Mouse (Mus musculus): ENCODE measurements around the gene Tmem230. TPM values are rescaled to one million over a fixed set of nuclear protein-coding genes. Genes with fewer than 3 reads are reported as not detected.

Gene Tmem230
- polyA plus RNA-seq, 1 experiment from 2014 or later = 44.2 TPM

GRCm38 (mm10) chr2:132232413-132232945 lies 15.1 kb downstream of the Tmem230 start:
- no peaks in the 10 kb centered on the region for H3K4me1 ChIP-seq (ENCODE audit: control insufficient read depth, insufficient read depth, low read length)
- 87% methylated on average over 3 of the region's 3 CpGs for WGBS (ENCODE audit: insufficient replicate concordance)
- no peak overlapping the region for H3K9ac ChIP-seq (ENCODE audit: low read depth, low read length)
- H3K27me3 ChIP-seq (ENCODE audit: control insufficient read depth, insufficient read depth, low read length) = no peaks in the 10 kb centered on the region
- no peaks in the 10 kb centered on the region for H3K9me3 ChIP-seq (replicated peaks; ENCODE audit: control insufficient read depth, low read length)
- no peaks in the 10 kb centered on the region for H3K36me3 ChIP-seq (ENCODE audit: control insufficient read depth, insufficient read depth, low read length)
- no peak overlapping the region for H3K4me2 ChIP-seq
- H3K4me3 ChIP-seq (ENCODE audit: low read depth, low read length) = no peak overlapping the region
- no peak for ATAC-seq (replicated peaks; ENCODE audit: insufficient number of reproducible peaks, low FRiP score, low TSS enrichment)
- H3K27ac ChIP-seq (ENCODE audit: low read depth, low read length) = no peak overlapping the region

GRCm38 (mm10) chr2:132224359-132224758 lies 23.2 kb downstream of the Tmem230 start:
- no peak overlapping the region for H3K9ac ChIP-seq (ENCODE audit: low read depth, low read length)
- peaks cover 3% of the 10 kb centered on the region; the same call in 1 of the 2 replicates for H3K4me1 ChIP-seq (ENCODE audit: control insufficient read depth, insufficient read depth, low read length)
- 85% methylated on average over 4 of the region's 4 CpGs for WGBS (ENCODE audit: insufficient replicate concordance)
- no peaks in the 10 kb centered on the region for H3K36me3 ChIP-seq (ENCODE audit: control insufficient read depth, insufficient read depth, low read length)
- no peaks in the 10 kb centered on the region for H3K9me3 ChIP-seq (replicated peaks; ENCODE audit: control insufficient read depth, low read length)
- H3K27me3 ChIP-seq (ENCODE audit: control insufficient read depth, insufficient read depth, low read length) = no peaks in the 10 kb centered on the region
- no peak overlapping the region for H3K4me3 ChIP-seq (ENCODE audit: low read depth, low read length)
- no peak overlapping the region for H3K4me2 ChIP-seq
- no peak overlapping the region for H3K27ac ChIP-seq (ENCODE audit: low read depth, low read length)
- ATAC-seq (replicated peaks; ENCODE audit: insufficient number of reproducible peaks, low FRiP score, low TSS enrichment) = no peak

DNA sequence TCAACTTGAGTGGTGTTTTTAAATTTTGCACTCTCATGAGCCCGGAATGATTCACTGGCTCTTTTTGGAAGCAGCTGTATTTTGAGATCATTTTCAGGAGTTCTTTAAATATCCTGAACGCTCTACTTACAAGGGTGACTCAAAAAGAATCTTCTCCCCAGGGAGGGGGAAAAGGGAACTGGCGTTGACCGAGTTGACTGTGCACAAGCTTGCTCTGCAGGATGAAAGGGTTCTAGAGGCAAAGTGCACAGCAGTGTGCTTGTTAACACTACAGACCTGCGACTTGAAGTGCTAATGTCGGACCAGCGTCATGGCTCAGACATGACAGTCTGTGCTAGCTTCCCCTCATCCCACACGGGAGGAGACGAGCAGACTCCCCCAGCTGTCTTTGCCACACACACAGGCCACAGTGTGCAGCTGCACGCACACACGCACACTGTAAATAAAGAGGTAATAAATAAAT lies 26.0 kb downstream of the Tmem230 start:
- Histone ChIP-seq H3K36me3 (ENCODE audit: control insufficient read depth, insufficient read depth, low read length) (no peaks in the 10 kb centered on the region), H3K4me3 (ENCODE audit: low read depth, low read length) (no peak overlapping the region), H3K27me3 (ENCODE audit: control insufficient read depth, insufficient read depth, low read length) (no peaks in the 10 kb centered on the region), H3K27ac (ENCODE audit: low read depth, low read length) (0 out of 2 replicates have a peak overlapping the region, but pooled peaks have one; percentile 22), H3K4me1 (ENCODE audit: control insufficient read depth, insufficient read depth, low read length) (peaks cover 3% of the 10 kb centered on the region; the same call in 1 of the 2 replicates), H3K9me3 (replicated peaks; ENCODE audit: control insufficient read depth, low read length) (no peaks in the 10 kb centered on the region), H3K4me2 (peak overlapping the region; percentile 11; the same call in 1 of the 2 replicates), H3K9ac (ENCODE audit: low read depth, low read length) (no peak overlapping the region)
- WGBS (ENCODE audit: insufficient replicate concordance) = 39% methylated on average over 11 of the region's 11 CpGs
- ATAC-seq (replicated peaks; ENCODE audit: insufficient number of reproducible peaks, low FRiP score, low TSS enrichment) = no peak

GRCm38 (mm10) chr2:132211995-132212656 lies 35.5 kb downstream of the Tmem230 start:
- no peaks in the 10 kb centered on the region for H3K4me1 ChIP-seq (ENCODE audit: control insufficient read depth, insufficient read depth, low read length)
- H3K27ac ChIP-seq (ENCODE audit: low read depth, low read length) = no peak overlapping the region
- no peak overlapping the region for H3K9ac ChIP-seq (ENCODE audit: low read depth, low read length)
- H3K27me3 ChIP-seq (ENCODE audit: control insufficient read depth, insufficient read depth, low read length) = no peaks in the 10 kb centered on the region
- H3K36me3 ChIP-seq (ENCODE audit: control insufficient read depth, insufficient read depth, low read length) = no peaks in the 10 kb centered on the region
- no peak overlapping the region for H3K4me2 ChIP-seq
- H3K9me3 ChIP-seq (replicated peaks; ENCODE audit: control insufficient read depth, low read length) = no peaks in the 10 kb centered on the region
- no peak for ATAC-seq (replicated peaks; ENCODE audit: insufficient number of reproducible peaks, low FRiP score, low TSS enrichment)
- no peak overlapping the region for H3K4me3 ChIP-seq (ENCODE audit: low read depth, low read length)
- 80% methylated on average over 5 of the region's 5 CpGs for WGBS (ENCODE audit: insufficient replicate concordance)

DNA sequence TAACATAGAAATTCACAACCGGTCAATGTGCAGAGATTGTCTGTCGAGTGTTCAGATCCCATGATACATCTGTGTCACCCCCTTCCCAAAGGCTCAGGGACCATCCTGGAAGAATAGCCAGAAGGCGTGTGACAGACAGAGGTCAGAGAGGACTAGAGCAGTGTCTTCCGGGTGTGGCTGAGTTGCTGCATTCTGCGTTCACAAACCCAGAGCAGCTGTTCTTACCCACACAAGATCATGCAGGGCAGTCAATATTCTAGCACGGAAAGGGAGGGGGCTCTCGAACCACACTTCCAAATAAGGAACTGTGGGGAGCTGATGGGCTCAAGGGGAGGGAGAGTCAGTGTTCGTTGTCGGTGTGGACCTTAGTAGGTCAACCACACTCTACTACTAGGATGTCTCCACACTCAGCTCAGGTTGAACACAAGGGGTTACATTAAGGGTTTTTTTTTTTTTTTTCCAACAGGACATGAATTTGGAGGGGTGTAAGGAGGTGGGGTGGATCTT lies 36.7 kb downstream of the Tmem230 start:
- H3K4me3 ChIP-seq (ENCODE audit: low read depth, low read length) = no peak overlapping the region
- no peak overlapping the region for H3K4me2 ChIP-seq
- no peaks in the 10 kb centered on the region for H3K36me3 ChIP-seq (ENCODE audit: control insufficient read depth, insufficient read depth, low read length)
- WGBS (ENCODE audit: insufficient replicate concordance) = 86% methylated on average over 9 of the region's 9 CpGs
- no peaks in the 10 kb centered on the region for H3K27me3 ChIP-seq (ENCODE audit: control insufficient read depth, insufficient read depth, low read length)
- H3K4me1 ChIP-seq (ENCODE audit: control insufficient read depth, insufficient read depth, low read length) = no peaks in the 10 kb centered on the region
- H3K27ac ChIP-seq (ENCODE audit: low read depth, low read length) = no peak overlapping the region
- H3K9me3 ChIP-seq (replicated peaks; ENCODE audit: control insufficient read depth, low read length) = no peaks in the 10 kb centered on the region
- ATAC-seq (replicated peaks; ENCODE audit: insufficient number of reproducible peaks, low FRiP score, low TSS enrichment) = no peak
- no peak overlapping the region for H3K9ac ChIP-seq (ENCODE audit: low read depth, low read length)

GRCm38 (mm10) chr2:132208246-132208881 lies 39.2 kb downstream of the Tmem230 start:
- no peak overlapping the region for H3K4me2 ChIP-seq
- WGBS (ENCODE audit: insufficient replicate concordance) = 76% methylated on average over 8 of the region's 8 CpGs
- no peaks in the 10 kb centered on the region for H3K36me3 ChIP-seq (ENCODE audit: control insufficient read depth, insufficient read depth, low read length)
- H3K27me3 ChIP-seq (ENCODE audit: control insufficient read depth, insufficient read depth, low read length) = no peaks in the 10 kb centered on the region
- no peaks in the 10 kb centered on the region for H3K4me1 ChIP-seq (ENCODE audit: control insufficient read depth, insufficient read depth, low read length)
- peak overlapping the region; percentile 22 for H3K27ac ChIP-seq (ENCODE audit: low read depth, low read length)
- H3K9ac ChIP-seq (ENCODE audit: low read depth, low read length) = no peak overlapping the region
- no peak overlapping the region for H3K4me3 ChIP-seq (ENCODE audit: low read depth, low read length)
- peak; percentile 73 for ATAC-seq (replicated peaks; ENCODE audit: insufficient number of reproducible peaks, low FRiP score, low TSS enrichment)
- no peaks in the 10 kb centered on the region for H3K9me3 ChIP-seq (replicated peaks; ENCODE audit: control insufficient read depth, low read length)

- 67% methylated on average over 16 of the region's 16 CpGs for WGBS (ENCODE audit: insufficient replicate concordance)
- Histone ChIP-seq H3K4me2 (no peak overlapping the region), H3K4me3 (ENCODE audit: low read depth, low read length) (no peak overlapping the region), H3K27ac (ENCODE audit: low read depth, low read length) (no peak overlapping the region), H3K9ac (ENCODE audit: low read depth, low read length) (no peak overlapping the region), H3K9me3 (replicated peaks; ENCODE audit: control insufficient read depth, low read length) (no peaks in the 10 kb centered on the region), H3K27me3 (ENCODE audit: control insufficient read depth, insufficient read depth, low read length) (no peaks in the 10 kb centered on the region), H3K36me3 (ENCODE audit: control insufficient read depth, insufficient read depth, low read length) (no peaks in the 10 kb centered on the region), H3K4me1 (ENCODE audit: control insufficient read depth, insufficient read depth, low read length) (no peaks in the 10 kb centered on the region)
- no peak for ATAC-seq (replicated peaks; ENCODE audit: insufficient number of reproducible peaks, low FRiP score, low TSS enrichment)
These were observed 41.2 kb downstream of the Tmem230 start for GRCm38 (mm10) chr2:132206316-132206881.

DNA sequence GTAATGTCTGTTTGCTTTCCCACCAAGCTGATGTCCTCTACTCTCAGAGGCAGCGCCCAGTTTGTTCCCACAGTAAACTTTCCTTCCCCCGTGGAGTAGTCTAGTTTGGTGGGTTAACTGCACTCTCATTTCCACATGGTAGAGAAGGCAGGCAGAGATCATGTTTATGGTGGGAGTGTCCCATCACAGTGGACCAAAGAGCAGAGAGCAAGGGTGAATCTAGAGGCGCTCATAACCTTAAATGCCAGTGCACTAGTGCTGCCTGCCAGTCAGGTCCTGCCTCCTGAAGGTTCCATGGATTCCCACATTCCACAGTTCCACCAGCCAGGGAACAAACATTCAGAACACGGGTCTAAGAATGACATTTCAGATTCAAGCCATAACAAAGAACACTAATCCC lies 42.1 kb downstream of the Tmem230 start:
- Histone ChIP-seq H3K9me3 (replicated peaks; ENCODE audit: control insufficient read depth, low read length) (no peaks in the 10 kb centered on the region), H3K27ac (ENCODE audit: low read depth, low read length) (no peak overlapping the region), H3K9ac (ENCODE audit: low read depth, low read length) (no peak overlapping the region), H3K36me3 (ENCODE audit: control insufficient read depth, insufficient read depth, low read length) (no peaks in the 10 kb centered on the region), H3K4me1 (ENCODE audit: control insufficient read depth, insufficient read depth, low read length) (no peaks in the 10 kb centered on the region), H3K4me3 (ENCODE audit: low read depth, low read length) (no peak overlapping the region), H3K4me2 (no peak overlapping the region), H3K27me3 (ENCODE audit: control insufficient read depth, insufficient read depth, low read length) (no peaks in the 10 kb centered on the region)
- ATAC-seq (replicated peaks; ENCODE audit: insufficient number of reproducible peaks, low FRiP score, low TSS enrichment) = no peak
- 82% methylated on average over 4 of the region's 4 CpGs for WGBS (ENCODE audit: insufficient replicate concordance)

All from heart, embryonic 11.5 days (tissue).